Mouse (Mus musculus) adrenal gland, adult 18-20 months (tissue): ENCODE results near the gene Rnf26. TPM values are rescaled to one million over a fixed set of nuclear protein-coding genes. Genes with fewer than 3 reads are reported as not detected.

ENCODE experiments used
- DNase-seq, 2 experiments: peaks; one replicate each; pipeline ENCODE4 v3.0.0; 2021 to 2022; ENCODE audit warnings: low spot score in 2 of 2
- total RNA-seq, 2 experiments: library from RNA; stranded (reverse); gene quantifications; 1 replicate in 1 of 2; 2 replicates in 1 of 2; pipeline ENCODE4 v1.2.3; 2021

The Rnf26 gene
- total RNA-seq, 2 experiments from 2014 or later = 19.4 to 24.1 TPM

DNA sequence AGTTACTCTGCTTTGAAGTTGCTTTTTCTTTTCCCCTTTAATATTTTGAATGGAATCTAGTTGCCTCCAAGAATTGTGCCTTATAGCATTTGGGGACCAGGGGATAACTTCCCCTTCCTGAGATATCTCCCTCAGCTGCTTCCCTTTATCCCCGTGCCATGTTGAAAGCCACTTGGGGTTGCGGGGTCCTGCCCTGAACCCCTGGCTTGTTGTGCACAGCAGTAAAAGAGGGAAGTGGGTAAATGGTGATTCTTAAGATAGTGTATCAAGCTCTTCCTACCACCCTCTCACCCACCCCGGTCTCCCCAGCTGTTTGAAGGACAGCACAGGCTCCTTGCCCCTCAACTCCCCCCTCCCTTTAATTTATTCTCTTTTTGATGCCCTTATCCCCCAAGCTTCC, 18.6 kb downstream of the Rnf26 start:
- no peak for DNase-seq

DNA sequence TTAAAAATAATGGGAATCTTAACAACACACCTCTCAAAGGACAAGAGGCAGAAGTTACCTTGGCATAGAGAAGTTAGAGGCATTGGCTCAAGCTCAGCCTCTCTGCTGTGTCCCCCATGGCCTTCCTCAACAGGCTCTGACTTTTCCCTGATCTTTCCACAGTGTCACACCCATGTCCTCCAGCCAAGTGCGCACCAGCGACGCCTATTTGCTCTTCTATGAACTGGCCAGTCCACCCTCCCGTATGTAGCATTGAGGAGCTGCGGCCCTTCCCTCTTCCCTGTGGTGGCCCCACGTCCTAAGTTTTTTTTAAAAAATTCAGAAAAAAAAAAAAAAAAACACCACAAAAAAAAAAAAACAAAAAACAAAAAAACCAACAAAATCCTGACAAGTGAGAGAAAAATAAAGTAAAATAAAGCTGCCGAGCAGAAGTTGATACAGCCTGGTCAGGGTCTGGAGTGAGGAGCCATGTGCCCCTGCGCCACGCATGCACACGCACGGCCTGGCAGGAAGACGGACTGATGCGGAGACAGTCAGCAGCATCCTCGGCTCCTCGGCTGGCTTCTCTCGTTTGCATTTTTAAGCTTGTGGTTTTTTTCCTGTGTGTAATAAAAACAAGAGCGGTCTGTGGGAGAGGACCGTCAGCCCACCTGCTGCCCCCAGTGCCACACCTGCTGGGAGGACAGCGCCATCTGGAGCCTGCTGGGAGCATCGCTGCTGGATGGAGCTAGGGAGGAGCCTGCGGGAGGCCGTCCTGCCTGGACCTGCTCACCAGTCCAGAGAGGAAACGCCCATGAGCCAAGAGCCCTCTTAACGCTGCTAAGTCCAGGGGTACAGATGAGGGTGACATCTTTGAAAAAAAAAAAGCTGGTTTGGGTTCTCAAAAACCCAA, 19.5 kb downstream of the Rnf26 start:
- peak; percentile 61 to 74 for DNase-seq

DNA sequence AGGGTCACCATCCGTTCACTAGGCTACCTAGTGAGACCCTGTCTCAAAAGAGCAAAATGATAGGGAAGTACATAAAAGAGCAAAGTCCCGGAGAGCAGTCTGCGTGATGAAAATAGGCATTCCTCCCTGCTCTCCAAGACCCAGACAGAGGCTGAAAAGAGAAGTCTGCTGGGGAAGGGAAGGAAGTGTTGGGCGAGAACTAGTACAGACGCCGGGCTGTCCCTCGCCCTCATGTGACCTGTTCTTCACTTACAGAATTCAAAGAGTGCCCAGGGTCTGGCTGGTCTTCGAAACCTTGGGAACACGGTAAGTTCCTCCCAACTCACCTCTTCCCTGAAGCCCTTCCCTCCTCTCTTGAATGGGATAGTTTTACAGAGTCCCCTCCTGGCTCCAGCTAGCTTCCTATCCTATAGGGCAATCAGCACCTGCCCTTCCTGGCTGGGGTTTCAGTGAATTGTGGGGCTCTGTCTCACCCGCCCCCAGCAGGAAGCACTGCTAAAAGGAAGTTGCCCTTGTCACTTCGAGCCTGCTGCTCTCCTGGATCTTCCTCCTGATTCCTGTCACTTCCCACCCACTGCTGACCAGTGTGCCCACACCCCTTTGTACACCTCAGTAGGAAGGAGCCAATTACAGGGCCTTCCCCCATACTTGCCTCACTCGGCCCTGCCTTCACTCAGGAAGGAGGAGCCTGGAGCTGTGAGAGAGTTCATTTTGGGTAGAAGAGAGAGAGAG, 24.3 kb downstream of the Rnf26 start:
- DNase-seq = peak in 1 of 2 experiments; percentile 18

DNA sequence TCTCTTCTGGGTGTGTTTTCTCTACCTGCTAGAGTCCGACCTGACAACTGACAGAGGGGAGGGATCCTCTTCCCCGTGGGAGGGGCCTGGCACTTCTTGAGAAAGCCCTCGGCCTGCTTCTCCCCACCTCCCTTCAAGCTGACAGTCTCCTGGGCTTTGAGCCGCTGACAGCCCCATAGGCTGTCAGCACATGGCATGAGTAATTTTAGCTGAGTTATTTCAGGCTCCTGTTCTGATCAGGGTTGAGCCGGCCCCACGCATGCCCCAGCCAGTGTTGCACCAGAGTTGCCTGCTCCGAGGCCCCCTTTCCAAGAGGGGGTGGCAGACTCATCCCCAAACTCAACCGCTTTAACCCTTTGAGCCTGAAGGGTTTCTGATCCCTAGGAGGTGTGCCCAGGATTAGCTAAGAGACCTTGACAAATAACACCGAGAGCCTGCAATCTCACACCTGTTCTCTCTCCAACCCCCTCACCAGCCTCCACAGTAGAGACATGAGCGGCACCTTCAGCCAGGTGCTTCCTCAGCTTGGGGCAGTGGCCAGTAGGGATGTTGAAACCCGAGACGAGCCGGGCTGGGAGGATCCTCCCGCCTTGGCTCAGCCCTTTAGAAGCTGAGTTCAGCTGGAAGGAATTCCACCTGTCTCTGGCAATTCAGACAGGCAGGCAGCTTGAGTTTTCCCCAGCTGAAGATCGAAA, 25.4 kb downstream of the Rnf26 start:
- peak in 1 of 2 experiments; percentile 27 for DNase-seq

DNA sequence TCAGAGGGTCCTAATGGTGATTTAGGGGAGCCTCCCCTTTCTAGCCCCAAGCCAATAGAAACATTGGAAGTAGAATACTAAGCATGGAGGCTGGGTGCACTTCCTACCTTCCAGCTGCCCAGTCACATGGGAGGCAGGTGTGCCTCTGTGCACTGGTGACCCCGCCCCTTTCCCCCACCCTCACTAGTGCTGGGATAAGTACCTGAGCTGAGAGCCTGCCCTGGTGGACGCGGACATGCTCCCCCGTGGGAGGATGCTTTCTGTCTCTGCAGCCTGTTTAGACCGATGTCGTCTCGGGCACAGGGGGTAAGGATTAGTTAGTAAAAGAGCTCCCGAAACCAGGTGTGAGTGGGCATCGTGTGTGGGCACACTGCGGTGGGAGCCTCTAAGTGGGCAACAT, 26.4 kb downstream of the Rnf26 start:
- DNase-seq = peak in 1 of 2 experiments; percentile 23

DNA sequence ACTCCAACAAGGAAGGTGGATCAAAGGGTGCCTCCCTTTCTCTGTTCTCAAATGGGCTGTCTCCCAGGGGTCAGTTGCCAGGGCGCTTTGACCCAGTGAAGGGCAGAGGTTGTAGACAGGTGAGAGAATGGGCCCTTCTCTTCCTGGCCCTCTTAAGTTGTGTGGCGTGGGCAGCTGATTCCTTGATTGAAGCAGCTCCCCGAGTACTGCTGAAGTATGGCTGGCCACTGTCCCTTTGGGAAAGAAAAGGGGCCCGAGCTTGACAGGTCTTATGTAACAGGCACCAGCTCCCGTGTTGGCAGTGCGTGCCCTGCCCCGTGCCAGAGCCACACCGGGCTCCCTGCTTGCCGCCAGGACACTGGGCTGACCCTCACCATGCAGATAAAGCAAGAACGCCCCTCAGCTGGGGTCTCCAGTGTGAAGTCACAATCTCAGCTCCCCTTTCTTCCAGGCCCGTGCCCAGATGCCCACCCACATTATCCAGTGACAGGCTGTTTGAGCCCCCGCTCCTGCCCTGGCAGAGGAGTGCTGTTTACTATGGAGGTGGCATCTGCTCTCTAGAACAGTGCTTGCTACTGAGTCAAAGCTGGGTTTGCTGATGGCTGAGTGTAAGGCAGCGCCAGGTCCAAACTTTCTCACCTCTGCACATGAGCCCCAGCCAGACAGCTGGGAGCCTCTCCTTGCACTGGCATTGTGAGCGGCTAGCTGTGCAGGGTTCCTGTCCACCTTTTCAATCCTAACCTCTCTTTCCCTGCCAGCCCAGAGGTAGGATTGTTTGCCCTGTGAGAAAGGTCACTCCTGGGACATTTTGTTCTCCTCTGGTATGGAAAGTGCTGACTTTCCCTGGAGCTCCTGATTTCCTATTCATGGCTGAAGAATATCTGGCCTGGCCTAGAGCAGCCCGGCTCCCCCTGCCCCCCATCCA, 27.3 kb downstream of the Rnf26 start:
- DNase-seq = peak in 1 of 2 experiments; percentile 38

DNA sequence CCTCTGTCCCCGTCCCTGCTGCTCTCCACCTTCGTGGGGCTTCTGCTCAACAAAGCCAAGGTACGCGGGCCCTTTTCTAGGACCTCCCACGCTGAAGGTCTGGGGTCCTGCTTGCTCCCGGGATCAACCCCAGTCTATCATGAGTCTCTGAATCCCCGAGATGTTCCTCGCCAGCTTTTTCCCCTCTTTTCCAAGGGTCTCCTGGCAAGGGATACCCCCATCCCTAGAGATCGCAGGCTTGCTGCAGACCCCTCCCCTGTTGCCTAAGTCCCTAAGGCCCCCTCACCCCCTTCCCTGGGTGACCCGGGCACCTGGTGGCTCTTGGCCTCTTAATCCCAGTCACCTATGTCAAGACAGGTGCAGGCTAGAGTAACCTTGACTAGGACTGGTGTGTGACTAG, 28.0 kb downstream of the Rnf26 start:
- peak in 1 of 2 experiments; percentile 23 for DNase-seq

DNA sequence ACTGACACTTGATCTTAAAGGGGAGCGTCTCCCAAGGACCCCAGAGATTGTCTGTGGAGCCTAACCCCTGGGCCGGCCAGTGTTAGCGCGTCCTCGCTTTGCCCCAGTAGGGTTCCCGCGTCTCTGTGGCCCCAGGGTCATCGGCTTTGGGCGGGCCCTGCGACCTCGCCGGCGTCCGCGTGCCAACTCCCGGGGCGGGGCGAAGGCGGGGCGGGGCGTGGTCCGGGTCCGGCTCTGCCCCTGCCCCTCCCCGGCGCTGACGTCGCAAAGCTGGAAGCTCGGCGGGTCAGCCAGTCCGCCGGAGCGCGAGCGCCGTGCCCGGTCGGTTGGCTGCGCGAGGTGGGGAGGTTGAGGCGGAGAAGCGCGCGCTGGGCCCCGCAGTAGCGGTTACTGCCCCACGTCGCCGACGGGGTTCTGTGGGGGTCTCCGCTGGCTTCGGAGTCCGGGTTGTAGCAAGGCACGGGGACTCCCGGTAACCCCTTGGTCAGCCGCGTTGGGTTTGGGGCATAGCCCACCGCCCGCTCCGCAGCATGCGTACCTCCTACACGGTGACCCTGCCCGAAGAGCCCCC, 28.6 kb downstream of the Rnf26 start:
- peak; percentile 98 for DNase-seq

DNA sequence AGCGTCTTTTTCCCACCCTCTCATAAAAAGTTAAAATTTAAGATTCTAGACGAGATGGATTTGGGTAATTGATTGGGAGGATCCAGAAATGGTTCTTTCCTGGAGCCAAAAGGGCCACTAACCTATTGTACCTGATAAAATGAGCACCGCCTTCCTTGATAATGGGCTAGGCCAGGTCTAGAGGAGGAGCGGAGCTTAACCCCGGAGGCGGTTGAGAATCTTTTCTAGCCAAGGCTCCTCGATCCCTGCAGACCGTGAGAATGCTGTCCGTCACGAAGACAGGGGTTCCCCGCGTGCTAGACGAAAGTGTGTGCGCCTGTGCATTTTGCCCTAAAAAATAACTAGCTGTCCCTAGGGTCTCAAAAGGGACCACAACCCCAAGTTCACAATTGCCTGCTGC, 29.1 kb downstream of the Rnf26 start:
- DNase-seq = no peak

DNA sequence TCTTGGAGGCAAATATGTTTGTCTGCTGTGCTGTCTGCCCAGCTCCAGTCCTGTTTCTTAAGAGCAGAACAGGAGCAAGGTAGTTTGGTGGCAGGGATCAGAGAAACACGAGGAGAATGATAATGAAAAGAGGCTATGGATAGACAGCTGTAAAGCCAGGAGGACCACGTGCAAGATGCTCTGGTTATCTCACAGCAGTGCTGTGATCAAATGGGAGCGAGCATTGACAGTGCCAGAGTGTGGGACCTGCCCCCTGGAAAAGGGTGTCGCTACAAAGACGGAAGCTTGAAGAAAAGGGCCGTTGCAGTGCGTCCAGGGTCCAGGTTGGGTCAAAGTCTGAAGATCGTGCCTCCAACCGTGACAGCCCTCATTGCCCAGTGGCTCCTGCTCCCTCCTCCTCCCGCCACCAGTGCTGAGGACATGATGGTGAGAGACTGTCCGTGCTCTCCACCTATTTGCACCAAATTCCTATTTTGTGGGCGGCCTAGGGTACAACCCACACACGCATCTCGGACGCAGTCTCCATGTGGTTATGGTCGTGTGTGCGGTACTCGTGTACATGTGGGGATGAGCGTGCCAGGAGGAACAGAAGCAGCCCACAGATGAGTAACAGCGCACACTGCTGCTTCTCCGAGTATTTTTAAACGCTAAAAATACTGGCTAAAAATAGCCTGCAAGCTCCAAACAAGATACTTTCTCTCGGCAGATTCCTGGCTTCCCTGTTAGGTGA, 29.8 kb downstream of the Rnf26 start:
- peak in 1 of 2 experiments; percentile 22 for DNase-seq

DNA sequence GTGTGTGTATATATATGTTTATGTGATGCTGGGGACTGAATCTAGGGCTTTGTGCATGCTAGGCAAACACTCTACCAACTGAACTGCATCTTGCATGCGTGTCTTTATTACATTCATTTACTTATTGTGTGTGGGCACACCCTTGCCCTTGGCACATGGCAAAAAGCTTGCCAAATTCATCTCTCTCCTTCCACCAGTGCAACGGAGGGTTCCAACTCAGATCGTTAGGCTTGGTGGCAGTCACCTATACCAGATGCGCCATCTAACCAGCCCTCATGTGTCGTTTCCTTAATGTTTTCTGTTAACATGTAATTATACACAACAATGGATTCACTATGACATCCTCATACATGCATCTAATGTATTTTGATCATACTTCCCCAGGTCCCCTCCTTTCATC, 31.1 kb downstream of the Rnf26 start:
- DNase-seq = no peak

DNA sequence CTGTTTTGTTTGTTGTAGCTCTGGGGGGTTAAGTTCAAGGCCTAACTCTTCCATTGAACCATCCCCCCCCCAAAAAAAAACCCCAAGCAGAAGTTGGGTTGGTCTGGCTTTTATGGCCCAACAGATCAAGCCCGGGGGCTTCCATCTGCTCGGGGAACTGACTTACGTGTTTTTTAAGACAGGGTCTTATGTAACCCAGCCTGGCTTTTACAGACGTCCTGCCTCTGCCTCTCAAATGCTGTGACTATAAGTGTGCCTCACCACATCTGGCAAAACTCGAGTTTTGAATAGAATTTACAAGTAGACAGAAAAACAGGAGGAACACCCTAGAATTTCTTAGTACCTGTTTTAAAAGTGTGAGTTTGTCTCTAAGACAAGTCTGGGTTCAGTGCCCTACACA, 31.7 kb downstream of the Rnf26 start:
- no peak for DNase-seq

DNA sequence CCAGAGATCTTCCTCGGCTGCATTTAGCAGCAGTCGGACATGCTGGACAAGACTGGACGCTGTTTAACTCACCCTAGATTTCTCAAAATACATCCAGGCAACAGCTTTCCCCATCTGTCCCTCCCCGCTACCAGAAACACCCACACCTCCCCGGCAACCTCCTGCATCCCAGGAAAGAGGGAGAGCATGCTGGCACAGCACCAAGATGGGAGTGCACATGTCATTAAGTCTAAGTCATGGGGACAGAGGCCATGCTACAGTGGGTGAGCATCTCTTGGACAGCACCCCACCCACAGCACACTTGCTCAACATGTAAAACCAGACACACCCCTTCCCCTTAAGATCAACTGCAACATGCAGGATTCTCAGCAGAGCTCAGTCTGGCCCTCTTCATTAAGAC, 32.4 kb downstream of the Rnf26 start:
- DNase-seq = peak in 1 of 2 experiments; percentile 28

DNA sequence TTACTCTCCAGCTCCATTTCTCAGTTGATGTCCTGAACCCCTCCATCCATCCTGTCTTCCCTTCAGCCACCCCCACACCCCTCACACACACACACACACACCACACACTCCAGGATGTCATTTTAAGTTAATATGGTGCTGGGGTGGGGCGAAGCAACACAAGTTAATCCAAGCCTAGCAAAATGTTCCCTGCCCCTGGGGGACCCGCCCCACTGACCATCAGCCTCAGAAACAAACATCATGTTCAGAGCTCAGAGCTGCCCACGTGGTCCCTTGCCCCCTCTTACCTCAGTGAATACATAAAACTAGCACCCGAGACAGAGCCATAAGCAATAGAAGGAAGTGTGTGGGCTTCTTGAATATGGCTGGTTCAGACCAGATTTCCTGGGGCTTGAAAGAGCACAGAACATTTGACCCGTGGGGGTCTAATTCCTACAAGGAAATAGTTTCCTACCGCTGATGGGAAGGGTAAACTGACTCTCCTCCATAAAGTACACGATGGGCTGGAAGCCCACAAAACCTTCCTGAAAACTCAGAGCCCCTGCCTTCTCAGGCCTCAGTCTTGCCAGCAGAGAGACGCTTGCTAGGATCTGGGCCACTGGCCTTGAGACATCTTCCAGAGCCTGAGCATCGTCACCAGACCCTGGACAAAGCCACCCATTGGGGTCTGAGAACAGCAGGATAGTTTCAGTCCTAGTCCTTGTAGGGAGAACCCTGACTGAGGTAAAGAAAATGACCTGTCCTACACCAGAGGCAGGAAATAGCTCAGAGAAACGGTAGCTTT, 33.1 kb downstream of the Rnf26 start:
- no peak for DNase-seq

DNA sequence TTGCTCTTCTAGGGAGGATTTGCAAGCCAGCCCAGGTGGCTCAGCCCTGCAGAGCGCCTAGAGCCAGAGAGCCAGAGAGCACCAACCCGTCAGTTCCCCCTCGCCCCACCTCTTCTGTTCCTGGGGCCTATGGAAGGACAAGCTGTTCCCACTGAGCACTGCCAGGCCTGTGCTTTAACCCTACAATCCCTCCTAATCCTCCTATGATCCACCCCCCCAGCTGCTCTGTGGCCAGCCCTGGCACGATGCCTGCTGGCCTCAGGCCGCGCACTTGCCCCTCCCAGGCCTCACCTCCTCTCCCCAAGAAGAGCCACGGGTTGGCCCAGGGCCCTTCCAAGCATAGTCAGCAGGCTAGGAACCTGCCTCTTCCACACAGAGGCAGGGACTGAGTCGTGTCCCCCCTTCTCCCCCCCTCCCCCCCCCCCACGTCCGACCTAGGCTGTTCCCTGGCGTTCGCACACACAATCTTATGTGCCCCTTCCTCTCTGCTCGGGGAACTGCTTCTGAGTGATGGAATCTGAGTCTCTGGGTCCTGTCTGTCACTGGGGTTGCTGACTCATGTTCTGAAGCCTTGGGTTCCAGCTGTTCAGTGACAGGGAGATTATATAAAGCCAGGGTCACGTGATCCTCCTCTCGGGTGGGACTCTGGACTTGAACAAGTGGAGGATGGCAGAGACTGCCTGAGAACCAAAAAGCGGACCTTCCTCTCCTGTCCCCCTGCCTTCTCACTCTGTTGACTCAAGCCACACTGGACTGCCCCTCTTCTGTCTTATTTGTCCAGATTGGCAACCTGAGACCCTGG, 34.2 kb downstream of the Rnf26 start:
- peak; percentile 71 to 73 for DNase-seq

DNA sequence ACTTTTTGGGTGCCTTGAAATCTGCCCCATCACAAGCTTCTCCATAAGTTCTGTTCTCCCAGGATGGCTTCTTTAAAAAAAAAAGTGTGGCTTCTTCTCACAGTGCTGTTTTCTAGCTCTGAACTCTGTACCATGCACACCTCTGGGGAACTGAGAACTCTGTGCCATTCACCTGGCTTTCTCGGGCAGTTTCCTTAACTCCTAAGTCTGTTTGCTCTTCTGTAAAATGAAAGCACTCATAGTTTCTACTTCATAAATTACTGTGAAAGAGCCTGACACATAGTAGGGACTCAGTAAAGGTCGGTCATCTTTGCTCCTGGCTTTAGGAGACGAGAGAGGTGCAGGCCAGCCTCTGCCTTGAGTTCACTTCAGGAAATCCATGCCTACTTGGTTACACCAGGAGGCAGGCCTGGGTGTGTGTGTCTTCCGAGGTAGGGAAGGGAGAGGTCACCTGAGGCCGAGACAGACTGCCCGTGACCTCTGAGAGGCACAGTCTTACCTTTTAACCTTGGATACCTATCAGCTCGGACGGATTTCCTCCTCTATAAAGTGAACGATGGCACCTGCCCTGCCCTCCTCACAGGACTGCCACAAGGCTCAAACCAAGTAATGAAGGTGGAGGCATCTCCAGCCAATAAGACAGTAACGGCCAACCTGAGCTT, 35.0 kb downstream of the Rnf26 start:
- DNase-seq = no peak

DNA sequence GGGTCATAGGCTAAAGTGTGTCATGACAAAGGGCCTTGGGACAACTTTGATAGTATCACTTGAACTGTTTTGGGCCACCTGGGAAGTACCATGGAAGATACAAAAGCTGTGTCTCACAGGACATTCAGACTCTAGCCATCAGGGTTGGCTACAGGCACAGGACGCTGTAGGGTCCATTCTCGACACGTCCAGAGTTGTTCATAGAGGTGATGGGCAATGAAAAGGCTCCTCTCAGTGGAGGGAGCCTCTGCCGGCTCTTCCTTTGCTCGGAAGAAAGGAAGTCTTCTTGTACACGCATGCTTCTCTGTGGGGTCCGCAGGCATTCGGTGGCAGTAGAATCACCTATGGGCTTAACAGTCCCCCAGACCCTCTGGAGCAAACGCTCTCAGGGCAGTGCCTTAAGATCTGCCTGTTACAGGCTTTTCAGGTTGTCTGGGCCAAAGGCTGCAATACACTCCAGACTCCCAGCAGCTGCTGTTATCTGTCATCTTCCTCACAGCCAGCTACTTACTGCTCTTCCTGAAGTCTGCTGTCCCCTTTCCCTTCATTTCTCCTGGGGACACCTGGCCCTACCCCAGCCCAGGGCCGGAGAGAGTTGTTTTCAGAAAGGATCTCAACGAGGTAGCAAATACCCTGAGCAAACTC, 35.9 kb downstream of the Rnf26 start:
- no peak for DNase-seq
